Mouse (Mus musculus) ES-CJ7 (cell line): ENCODE data around the gene Wasf2.
A peak's percentile ranks its signal among the peaks of the same experiment; 100 is the strongest.
"Not testable (repeated sequence)": the region's sequence is repeated elsewhere in the genome, so short reads cannot be mapped to it uniquely, and the experiment has no call there.

Experiments
- DNase-seq: peaks from one replicate; pipeline ENCODE4 v3.0.0; 2011; ENCODE audit warnings: low read depth, low spot score

The Wasf2 gene

DNA sequence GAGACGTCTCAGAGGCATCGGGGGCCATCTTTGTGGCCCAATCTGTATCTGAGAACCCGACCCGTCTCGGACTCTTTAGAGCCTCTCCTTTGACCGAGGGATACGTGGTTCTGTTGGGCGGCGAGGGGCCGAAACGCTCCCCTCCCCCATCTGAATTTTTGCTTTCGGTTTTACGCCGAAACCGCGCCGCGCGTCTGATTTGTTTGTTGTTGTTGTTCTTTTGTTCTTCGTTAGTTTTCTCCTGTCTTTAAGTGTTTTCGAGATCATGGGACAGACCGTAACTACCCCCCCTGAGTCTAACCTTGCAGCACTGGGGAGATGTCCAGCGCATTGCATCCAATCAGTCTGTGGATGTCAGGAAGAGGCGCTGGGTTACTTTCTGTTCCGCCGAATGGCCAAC is 33.6 kb upstream of the Wasf2 start:
- DNase-seq, result not testable (repeated sequence)

DNA sequence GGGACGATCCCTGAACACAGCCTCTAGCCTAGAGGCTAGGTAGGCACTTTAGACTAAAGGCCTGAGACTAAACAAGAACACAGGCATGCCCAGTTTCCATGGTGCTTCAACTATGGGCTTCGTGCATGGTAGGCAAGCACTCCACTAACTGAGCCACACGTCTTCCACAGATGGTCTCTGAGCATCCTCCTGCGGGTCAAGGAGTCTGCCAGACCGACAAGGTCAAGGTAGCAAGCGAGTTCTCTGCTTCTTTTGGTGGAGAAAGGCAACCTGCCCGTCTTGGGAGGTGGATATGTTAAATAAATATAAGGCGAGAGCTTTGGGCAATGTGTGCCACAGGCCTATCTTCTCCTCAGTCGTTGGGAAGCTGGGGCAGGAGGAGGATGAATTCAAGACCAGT is 28.6 kb upstream of the Wasf2 start:
- DNase-seq, result no peak

DNA sequence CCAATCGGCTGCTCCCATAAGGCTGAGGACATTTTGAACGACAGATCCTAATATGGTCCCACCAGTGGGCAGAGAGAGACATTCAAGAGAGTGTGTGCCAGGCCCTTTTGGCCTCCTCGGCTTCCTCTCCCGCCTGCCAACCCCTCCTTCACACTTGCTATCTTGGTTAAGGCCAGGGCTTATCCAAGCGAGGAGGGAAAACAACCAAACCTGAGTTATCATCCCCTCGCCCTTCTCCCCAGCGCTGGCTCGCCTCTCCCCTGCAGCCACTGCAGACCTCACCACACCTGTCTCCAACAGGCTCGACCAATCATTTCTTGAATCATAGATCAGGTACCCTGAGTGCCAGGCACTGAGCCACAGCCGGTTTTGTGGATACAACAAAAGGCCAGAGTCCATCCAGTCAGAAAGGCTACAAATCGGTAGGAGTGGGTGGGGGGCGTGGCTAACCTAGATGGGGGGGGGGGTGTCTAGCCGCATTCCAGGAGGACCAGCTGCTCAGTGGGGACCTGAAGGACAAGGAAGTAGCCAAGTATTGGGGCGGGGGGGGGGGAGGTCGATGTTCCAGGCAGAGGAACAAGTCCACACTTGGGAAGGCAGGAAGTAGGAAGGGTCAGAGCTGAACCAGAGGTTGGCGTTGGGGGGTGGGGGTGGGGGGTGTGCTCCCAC is 26.6 kb upstream of the Wasf2 start:
- peak; percentile 94 for DNase-seq

DNA sequence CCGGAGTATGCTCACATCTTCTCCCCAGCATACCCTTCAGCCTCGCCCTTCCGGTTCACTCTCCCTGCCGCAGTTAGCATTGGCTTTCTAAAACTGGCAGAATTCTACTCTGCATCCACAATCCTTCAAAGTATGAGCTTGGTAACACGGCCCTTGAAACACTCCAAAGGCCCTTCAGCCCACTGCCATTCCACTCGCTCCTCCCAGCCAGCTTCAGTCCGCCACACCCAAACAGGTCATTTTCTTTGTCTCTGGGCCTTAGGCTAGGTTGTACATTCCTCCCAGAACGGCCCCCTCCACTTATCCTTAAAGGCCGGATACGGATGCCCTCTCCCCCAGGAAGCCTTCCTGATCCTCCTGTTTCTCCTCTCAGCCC is 26.1 kb upstream of the Wasf2 start:
- DNase-seq, result peak; percentile 95

DNA sequence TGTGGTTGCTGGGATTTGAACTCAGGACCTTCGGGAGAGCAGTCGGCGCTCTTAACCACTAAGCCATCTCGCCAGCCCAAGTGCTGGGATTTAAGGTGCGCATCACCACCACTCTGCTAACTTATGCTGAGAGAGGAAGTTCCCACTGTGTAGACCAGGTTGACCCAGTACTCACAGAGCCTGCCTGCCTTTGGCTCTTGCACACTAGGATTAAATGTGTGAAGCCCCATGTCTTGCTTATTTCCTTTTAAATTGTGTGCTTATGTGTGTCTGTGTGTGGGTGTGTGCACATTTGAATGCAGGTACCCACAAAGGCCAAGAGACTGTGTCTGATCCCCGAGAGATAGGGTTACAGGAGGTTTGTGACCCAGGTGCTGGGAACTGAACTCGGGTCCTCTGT is 23.6 kb upstream of the Wasf2 start:
- DNase-seq, result no peak

DNA sequence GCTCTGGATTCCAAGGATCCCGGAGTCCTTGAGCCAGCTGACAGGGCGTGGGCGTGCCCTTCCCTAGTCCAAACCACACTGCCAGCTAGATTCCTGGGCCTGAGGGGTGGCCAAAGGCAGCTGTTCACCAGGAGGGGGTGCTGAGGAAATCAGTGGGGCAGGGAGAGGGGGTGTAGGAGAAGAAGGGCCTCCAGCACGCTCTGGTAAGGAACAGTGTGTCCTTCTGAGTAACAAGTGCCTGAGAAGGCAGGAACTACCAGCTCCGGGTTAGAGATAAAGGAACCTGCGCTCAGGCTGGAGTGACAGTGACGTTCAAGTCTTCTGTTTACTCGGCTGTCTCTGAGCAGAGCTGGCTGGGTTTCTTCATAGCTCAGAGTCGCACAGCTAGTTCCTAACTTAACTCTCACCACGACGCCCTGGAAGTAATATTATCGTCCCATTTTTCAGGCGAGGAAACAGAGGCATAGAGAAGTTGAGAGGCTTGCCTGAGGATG is 22.5 kb upstream of the Wasf2 start:
- peak; percentile 90 for DNase-seq

DNA sequence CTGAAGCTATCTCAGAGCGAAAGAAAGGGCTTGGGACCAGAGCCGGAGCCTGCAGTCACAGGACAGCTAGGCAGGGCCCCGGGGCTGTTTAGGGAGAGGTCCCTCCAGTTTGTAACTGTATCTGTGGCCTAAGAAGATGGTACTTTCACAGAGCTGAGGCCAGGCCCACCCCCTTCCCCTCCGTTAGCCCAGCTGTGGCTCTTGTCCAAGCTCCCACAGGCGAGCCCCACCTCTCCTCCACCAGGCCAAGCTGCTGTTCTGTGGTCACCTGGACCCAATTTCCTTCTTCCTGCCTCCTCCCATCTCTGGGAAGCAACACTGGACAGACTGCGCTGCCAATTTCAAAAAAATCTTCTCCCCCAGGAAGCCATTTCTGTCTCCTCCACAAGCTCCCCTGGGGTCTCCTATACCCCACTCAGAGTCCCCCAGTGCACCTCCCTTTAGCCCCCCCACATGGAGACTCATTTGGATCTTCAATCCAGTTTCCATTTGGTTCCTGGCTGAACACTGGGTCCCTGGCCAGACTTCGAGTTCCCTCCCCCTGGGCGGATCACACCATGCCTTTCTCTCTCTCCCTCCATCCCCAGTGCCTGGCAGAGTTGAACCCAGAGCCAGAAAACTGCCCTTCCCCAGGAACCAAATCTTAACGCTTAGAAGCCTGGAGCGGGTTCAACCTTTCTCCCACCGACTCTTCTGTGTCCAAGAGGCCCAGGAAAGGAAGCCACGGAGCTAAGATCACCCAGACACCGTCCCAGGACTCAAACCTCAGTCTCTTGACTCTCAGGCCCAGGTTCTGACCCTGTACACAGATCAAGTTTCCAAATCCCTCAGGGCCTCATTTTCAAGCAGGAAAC is 21.6 kb upstream of the Wasf2 start:
- DNase-seq, result peak; percentile 30

DNA sequence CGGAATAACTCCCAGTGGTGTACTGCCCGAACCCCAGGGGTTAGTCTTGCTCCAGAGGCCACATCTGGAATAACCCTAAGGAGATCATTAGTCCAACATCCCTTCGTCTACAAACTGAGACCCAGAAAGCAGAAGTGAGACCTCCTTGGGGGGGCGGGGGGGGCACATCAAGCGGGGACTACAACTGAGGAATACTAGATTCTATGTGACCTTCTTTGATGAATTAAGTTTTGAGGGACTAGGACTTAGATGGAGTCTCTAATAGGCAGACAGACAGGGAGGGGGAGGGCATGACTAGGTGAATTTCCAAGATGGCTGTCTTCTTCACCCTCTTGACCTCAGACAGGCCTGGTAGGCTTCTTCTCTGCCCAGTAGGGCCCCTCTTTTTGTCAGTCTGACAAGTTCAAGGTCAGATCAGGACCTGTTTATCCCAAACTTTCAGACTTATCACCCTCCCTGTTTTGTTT is 20.9 kb upstream of the Wasf2 start:
- DNase-seq, result no peak

DNA sequence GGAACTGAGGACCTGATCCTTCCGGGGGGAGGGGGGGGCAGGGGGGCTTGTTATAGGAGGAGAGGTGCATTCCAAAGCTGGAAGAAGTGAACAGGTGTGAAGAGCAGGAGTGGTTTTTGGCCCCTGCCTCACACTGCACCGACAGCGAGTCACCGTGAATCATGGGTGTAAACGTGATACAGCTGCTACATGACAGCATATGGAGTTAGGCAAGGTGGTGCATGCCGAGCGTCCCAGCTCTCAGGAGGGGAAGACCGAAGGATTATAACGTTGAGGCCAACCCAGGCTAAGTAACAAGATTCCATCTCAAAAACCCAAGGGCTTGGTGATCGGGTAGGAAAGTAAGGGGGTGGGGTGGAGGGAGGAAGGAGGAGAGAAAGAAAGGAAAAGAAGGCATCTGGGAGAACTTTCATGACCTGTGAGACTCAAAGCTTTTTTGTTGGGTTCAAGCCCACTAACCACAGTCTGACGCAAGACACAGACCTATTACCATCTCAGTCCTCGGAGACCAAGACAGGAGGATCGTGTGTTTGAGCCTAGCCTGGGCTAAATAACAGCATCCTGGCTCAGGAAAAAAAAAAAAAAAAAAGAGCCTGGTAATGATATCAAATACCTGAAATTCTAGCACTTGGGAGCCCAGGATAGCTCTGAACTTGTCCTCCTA is 18.0 kb upstream of the Wasf2 start:
- no peak for DNase-seq

DNA sequence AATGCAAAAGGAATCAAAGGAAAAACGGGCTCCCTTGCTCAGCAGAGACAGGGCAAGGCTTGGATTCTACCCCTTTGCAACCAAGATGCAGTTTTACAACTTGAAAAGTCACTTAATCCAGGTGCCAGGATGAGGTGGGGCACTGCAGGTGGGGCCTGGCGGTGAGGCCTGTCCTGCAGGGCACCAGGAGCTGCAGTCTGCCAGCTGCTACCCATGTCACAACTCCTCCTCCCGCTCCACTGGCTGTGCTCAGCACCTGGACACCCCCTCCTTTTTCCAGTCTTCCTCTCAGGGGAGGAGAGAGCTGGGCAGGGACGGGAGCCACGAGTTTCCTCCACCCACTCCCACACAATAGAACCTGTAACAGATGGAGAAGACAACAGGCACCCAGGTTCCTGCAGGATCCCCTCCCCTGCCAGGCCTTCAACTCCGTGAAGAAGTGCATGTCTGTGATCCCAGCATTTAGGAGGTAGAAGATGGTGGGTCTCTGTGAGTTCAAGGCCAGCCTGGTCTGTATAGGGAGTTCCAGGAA is 16.9 kb upstream of the Wasf2 start:
- peak; percentile 24 for DNase-seq

DNA sequence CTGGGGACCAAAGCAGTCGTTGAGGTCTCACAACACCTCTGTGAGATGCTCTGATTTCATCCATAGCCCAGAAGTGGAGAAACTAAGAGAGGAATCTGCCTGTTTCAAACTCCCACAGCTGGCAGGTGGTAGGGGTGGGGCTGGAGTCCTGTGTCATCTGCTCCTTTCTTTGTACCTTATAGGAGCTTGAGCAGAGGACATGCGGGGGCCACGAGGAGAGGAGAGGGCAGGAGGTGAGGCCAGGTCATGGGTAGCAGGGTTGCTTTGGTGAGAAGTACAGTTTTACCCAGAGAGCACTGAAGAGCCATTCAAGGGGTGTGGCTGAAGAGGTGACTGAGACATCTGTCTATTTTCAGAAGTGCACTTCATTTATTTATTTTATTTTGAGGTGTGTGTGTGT is 15.5 kb upstream of the Wasf2 start:
- no peak for DNase-seq

DNA sequence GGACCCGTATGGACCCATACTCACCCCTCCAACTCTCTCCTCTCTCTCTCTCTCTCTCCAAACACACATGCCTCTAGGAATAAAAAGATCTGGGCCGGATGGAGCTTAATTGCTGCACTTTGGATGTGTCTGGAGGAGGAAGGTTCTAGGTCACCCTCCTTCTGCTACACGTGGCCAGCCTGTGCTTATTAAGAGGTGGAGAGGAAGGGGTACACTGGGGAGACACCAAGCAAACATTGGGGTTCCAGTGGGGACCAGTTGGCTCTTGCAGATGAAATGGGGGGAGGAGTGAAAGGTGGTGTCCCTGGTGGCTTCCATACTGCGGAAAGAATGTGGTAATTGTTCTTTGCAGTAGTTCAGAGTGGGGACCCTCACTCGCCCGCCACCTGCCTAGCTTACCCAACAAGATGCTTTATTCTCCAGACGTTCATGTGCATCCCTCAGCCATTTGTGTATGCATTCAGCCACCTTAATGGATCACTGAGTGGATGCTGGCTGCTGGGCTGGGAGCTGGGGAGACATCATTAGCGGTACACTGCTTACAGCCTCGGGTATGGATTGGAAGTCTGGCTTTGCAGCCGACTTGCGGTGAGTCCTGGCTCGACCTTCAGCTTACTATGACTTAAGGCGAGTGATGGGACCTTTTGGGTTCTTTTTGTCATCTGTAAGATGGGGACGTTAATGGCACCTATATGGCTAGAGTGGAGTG is 14.4 kb upstream of the Wasf2 start:
- DNase-seq, result peak; percentile 57

DNA sequence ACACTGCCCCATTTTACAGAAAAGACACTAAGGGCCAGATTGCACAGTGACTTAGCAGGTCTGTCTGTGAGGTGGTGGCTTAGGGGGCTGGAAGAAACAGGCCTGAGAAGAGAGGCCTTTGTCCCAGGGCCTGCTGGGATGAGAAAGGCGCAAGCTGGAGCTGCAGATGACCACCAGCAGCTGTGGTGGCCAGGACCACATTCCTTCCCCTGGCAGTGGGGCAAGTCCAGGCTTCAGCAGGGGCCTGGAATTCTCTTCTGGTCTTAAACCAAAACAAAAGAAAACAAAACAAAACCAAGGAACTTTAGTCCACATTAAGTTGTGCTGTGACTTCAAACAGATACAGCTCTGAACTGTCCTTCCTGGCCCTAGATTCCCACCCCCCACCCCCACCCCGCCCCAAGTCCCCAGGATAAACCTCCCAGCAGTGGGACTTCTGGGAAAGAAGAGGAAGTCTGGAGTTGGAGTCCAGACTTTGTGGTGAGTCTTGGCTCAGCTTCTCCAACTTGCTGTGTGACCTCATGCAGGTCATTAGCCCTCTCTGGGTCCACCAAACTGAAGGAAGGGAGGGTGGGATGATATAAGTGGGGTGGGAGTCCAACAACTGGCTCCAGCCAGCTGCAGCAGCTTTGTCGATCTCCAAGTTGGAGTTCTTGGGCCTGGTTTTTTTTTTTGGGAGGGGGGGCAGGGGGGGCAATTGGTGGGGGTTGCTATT is 13.4 kb upstream of the Wasf2 start:
- peak; percentile 38 for DNase-seq

DNA sequence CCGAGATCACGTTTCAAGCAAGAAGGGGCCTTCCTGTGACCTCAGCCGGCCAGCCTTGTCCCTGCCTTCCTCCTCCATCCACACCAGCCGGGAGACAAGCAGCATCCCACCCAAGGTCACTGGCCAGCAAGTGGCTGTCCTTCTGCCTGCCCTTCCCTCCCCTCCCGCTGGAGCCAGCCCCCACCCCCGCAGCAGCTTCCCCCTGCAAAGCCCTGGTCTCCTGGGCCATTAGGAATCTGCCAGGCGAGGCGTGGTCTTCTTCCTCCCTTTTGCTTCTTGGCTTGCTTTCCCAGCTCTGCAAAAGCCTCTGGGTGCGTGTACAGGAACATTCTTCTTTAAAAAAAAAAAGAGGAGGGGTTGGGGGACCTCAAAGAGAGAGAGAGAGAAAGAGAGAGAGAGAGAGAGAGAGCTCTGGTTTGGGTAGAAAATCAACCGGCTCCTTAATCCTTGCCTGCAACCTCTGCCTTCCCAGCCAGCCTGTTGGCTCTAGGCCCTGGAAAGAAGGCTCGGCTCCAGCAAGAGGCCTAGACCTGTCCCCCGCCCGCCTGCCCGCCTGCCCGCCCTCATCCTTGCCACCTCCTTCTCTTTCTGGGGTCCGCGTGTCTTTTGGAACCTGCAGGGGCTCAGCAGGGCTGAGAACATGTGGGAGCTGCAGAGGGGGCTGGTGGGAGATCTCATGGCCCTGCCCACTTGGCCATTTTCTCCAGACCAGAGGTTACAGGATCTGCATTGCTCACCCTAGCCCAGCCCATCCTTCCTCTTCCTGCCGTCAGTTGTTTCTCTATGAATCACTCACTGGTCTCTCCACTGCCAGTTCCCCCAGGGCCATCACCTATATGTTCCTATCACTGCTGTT is 12.5 kb upstream of the Wasf2 start:
- DNase-seq, result peak; percentile 43

DNA sequence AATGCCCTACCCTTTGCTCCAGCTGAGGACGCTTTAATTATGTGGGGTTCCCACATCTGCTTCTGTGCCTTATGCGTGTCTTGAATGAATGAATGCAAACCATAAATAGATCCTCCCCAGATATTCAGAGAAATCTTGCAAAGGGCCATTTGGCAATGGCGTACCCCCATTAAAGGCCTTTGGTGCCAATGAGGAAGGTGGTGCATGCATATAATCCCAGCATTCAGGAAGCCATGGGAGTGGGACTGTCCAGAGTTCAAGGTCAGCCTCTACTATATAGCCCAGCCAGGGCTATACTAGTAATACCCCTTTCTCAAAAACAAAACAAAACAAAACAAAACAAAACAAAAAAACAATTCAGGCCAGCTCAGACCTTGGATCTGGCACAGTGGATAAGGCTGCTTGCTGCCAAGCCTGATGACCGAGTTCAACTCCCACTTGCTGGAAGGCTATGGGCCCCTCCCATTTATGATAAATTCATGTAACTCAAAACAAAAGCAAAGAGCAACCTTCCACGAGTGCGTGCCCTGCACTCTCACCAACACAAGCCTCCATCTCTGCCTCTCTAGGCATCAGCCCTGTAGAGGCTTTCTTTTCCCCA is 11.4 kb upstream of the Wasf2 start:
- DNase-seq, result no peak

DNA sequence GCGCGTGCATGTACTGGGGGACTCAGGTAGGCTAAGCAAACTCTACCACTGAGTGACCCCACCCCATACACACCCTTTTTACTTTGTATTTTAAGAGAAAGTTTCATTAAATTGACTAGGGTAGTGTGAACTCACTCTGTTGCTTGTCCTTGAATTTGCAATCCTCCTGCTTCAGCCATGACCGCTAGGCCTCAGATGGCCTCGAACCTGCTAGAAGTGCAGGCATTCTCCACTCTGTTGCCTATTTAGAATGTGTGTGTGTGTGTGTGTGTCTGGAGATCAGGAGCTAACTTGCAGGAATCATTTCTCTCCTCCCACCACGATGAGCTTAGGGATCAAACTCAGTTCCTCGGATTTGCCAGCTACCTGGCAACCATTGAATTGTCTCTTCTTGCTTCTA is 10.7 kb upstream of the Wasf2 start:
- DNase-seq, result peak; percentile 68

DNA sequence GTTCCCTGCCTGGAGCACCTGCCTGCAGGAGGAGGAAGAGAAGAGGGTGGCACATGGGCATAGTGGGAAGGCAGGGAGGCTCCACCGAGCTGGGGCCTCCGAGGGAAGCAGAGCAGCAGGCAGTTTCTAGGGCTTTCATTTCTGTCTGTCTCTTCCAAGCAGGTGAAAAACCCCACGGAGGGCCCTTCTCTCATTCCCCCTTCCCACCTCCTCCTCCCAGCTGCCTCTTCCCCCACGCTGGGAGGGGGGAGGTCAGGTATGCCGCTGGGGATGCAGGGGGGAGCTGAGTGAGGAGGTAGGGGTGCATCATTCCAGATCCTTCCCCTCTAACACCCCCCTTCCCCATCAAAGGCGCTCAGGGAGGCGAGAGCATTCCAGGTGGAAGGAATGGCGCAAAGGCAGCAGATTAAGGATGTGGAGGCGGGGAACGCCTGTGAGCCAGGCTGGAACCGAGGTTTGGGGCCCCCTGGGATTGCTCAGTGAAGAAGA is 9.4 kb upstream of the Wasf2 start:
- DNase-seq, result peak; percentile 67

DNA sequence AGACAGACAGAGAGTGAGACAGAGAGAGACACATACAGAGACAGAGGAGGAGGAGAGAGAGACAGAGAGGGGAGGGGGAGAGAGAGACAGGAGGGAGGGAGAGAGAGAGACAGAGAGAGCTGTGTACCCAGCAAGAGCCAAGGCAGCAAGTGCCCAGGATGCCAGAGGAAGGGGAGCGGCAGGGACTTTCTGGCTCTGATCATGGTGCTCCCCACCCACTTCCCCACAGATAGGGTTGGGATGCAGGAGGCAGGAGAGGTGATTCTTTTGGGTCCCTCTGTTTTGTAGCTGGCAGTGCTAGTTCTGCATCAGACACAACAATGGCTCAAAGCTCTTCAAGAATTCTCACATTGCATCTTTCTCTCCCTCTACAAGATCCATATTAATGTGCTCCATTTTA is 8.9 kb upstream of the Wasf2 start:
- DNase-seq, result peak; percentile 51

DNA sequence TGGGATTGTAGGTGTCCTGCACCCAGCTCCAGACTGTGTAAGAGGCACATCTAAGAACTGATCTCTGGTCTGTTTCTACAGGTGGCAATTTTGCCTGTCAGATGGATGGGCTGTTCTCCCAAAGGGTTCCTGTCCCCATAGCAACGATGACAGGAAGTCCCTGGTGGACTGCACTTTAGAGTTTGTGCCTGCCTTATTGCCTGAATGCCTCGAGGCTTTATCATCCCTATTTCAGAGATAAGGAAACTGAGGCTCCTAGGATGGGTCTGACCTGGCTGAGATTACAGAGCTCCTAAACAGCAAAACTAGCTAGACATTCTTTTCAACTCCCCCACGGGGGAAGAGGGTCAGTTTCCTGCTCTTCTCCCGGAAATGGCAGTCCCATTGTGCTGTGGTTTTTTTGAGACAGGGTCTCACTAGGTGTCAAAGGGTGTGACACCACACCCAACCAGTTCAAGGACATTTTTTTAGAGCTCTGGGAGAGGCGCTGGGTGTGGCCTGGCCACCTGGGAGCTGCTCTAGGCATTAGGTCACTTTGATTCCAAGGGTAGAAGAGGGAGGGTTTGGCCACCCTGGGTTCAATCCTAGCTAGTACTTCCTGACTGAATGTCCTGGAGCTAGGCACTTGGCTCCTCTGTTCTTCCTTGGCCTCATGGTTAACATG is 8.2 kb upstream of the Wasf2 start:
- DNase-seq, result peak; percentile 99
